Comparison of ENCODE assay signal across 8 mouse cellular contexts in the genomic region with DNA sequence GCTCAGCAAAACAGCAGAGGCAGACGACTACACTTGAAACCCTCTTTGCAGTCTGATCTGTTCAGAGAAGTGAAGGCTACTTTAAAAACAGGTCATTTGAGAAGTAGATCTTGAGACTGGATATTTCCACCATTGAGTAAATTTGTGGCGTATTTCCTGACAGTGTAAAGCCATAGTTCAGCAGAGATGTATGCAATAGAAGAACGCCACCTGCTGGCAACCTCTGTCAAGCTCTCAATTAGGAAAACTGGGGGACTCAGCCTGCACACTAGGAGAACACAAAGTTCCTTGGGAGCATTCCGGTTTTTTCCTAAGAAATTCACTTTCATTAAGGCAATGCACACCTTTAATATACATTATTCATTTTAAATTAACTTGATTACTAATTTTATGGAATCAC. TPM values are rescaled to one million over a fixed set of nuclear protein-coding genes. Genes with fewer than 3 reads are reported as not detected.
DNase-seq lines count a peak whose midpoint lies in the region; ATAC-seq lines count a peak whose summit lies in the region.

No protein-coding gene starts in this region.

- peak; percentile 56 for DNase-seq in liver
- no peak for DNase-seq in liver, embryonic 11.5 days (ENCODE audit: low spot score)
- peak; percentile 75 for DNase-seq in adrenal gland, postnatal 10 days
- peak; percentile 77 for DNase-seq in embryonic facial prominence, embryonic 10.5 days (ENCODE audit: low spot score)
- peak; percentile 75 for DNase-seq in heart, postnatal 4 days
- DNase-seq in left cerebral cortex, adult 9 months (ENCODE audit: low spot score in 2 of 2) = peak; percentile 10 to 76
- DNase-seq in naive thymus-derived CD4-positive, alpha-beta T cell, adult 2 months (ENCODE audit: low read depth) = peak; percentile 47
- DNase-seq in thymus, postnatal 4 days = peak; percentile 76

- no peak for ATAC-seq in liver, embryonic 11.5 days (replicated peaks; ENCODE audit: low FRiP score)

- no peak overlapping the region for H3K4me3 ChIP-seq in liver, embryonic 11.5 days (ENCODE audit: low read depth, low read length)
- no peak overlapping the region for H3K4me3 ChIP-seq in embryonic facial prominence, embryonic 10.5 days

- no peaks in the 10 kb centered on the region for H3K36me3 ChIP-seq in liver, embryonic 11.5 days (ENCODE audit: control insufficient read depth, insufficient read depth, low read length)
- H3K36me3 ChIP-seq in embryonic facial prominence, embryonic 10.5 days (replicated peaks) = no peaks in the 10 kb centered on the region

- no peaks in the 10 kb centered on the region for H3K4me1 ChIP-seq in liver, embryonic 11.5 days (replicated peaks; ENCODE audit: control insufficient read depth, insufficient read depth, low read length)
- H3K4me1 ChIP-seq in embryonic facial prominence, embryonic 10.5 days = no peaks in the 10 kb centered on the region

- H3K27me3 ChIP-seq in liver, embryonic 11.5 days (replicated peaks; ENCODE audit: control insufficient read depth, insufficient read depth, low read length) = no peaks in the 10 kb centered on the region; the same call in 1 of the 2 replicates
- peaks cover 14% of the 10 kb centered on the region for H3K27me3 ChIP-seq in embryonic facial prominence, embryonic 10.5 days (replicated peaks; ENCODE audit: low read depth, poor library complexity, severe bottlenecking)

- no peak overlapping the region for H3K27ac ChIP-seq in liver, embryonic 11.5 days (ENCODE audit: low read depth, low read length)
- H3K27ac ChIP-seq in embryonic facial prominence, embryonic 10.5 days (replicated peaks) = no peak overlapping the region

- H3K4me2 ChIP-seq in liver, embryonic 11.5 days = no peak overlapping the region

- 24% methylated on average over 4 of the region's 4 CpGs for WGBS in liver, embryonic 11.5 days
- WGBS in embryonic facial prominence, embryonic 10.5 days = 19% methylated on average over 4 of the region's 4 CpGs

- H3K9me3 ChIP-seq in liver, embryonic 11.5 days (ENCODE audit: control insufficient read depth, low read length) = no peaks in the 10 kb centered on the region
- no peaks in the 10 kb centered on the region for H3K9me3 ChIP-seq in embryonic facial prominence, embryonic 10.5 days

- no peak overlapping the region for H3K9ac ChIP-seq in liver, embryonic 11.5 days (ENCODE audit: low read depth, low read length)

RNA-seq across cellular contexts. Expression of gene Wdr41, which starts 34.9 kb away (rescaled TPM):
- polyA plus RNA-seq in liver, embryonic 11.5 days (2014; fragmentation: Nextera tagmentation; extraction: Ambion mirVana) = 12.1 and 14.5 TPM in 2 replicates
- total RNA-seq in adrenal gland, postnatal 10 days (2021) = 10 to 100 TPM; 19.0 to 22.4 TPM
- polyA plus RNA-seq in embryonic facial prominence, embryonic 10.5 days (2016; fragmentation: Nextera tagmentation; extraction: Ambion mirVana) = 17.1 and 17.3 TPM in 2 replicates
- total RNA-seq in heart, postnatal 4 days (2021) = 10 to 100 TPM; 18.2 to 18.5 TPM
